Mouse (Mus musculus) heart, embryonic 11.5 days (tissue): ENCODE data around the gene Slc28a3. TPM values are rescaled to one million over a fixed set of nuclear protein-coding genes. Genes with fewer than 3 reads are reported as not detected.

ENCODE experiments used
- ATAC-seq: fragments of 200-750 bp; cut with Nextera tagmentation; replicated peaks from 2 replicates; pipeline ENCODE4 v1.8.0; 2017; ENCODE audit warnings: moderate library complexity; ENCODE audit not compliant: insufficient number of reproducible peaks, low FRiP score, low TSS enrichment
- H3K27ac ChIP-seq: fragments of 300-500 bp; sonication (generic); 2 replicates; pipeline ENCODE4 v1.5.1; 2014; ENCODE audit warnings: mild to moderate bottlenecking, low read depth, low read length
- H3K27me3 ChIP-seq: fragments of 300-500 bp; sonication (generic); 2 replicates; pipeline ENCODE4 v1.6.1; 2014; ENCODE audit warnings: mild to moderate bottlenecking, low read length, mixed read lengths; ENCODE audit not compliant: control insufficient read depth, insufficient read depth
- H3K36me3 ChIP-seq: fragments of 300-500 bp; sonication (generic); 2 replicates; pipeline ENCODE4 v1.6.1; 2014; ENCODE audit warnings: mild to moderate bottlenecking, low read length, moderate library complexity, mixed read lengths; ENCODE audit not compliant: control insufficient read depth, insufficient read depth
- H3K4me1 ChIP-seq: fragments of 300-500 bp; sonication (generic); 2 replicates; pipeline ENCODE4 v1.6.1; 2014; ENCODE audit warnings: low read length; ENCODE audit not compliant: control insufficient read depth, insufficient read depth
- H3K4me2 ChIP-seq: fragments of 300-500 bp; sonication (generic); 2 replicates; pipeline ENCODE4 v1.6.1; 2014; ENCODE audit warnings: mild to moderate bottlenecking, moderate library complexity
- H3K4me3 ChIP-seq: fragments of 300-500 bp; sonication (generic); 2 replicates; pipeline ENCODE4 v1.5.1; 2014; ENCODE audit warnings: low read depth, low read length
- H3K9ac ChIP-seq: fragments of 300-500 bp; sonication (generic); 2 replicates; pipeline ENCODE4 v1.6.1; 2014; ENCODE audit warnings: mild to moderate bottlenecking, low read depth, low read length, moderate library complexity
- H3K9me3 ChIP-seq: fragments of 300-500 bp; sonication (generic); replicated peaks from 2 replicates; pipeline ENCODE4 v1.6.1; 2016; ENCODE audit warnings: low read length; ENCODE audit not compliant: control insufficient read depth
- WGBS: fragments of 180-500 bp; shearing (Covaris S2); extraction: QIAGEN DNeasy Blood & Tissue Kit; methylation state at CpG from one replicate; pipeline ENCODE4 v1.1.7; 2014; ENCODE audit not compliant: insufficient replicate concordance; 5-methylcytosine and 5-hydroxymethylcytosine counted together
- polyA plus RNA-seq: library from polyadenylated mRNA; unstranded; fragments of >200 nt; fragmentation: Nextera tagmentation; extraction: Ambion mirVana; gene quantifications from 2 replicates; pipeline ENCODE4 v1.2.1, GENCODE M21; 2014

The Slc28a3 gene
- polyA plus RNA-seq, 1 experiment from 2014 or later, result not detected

DNA sequence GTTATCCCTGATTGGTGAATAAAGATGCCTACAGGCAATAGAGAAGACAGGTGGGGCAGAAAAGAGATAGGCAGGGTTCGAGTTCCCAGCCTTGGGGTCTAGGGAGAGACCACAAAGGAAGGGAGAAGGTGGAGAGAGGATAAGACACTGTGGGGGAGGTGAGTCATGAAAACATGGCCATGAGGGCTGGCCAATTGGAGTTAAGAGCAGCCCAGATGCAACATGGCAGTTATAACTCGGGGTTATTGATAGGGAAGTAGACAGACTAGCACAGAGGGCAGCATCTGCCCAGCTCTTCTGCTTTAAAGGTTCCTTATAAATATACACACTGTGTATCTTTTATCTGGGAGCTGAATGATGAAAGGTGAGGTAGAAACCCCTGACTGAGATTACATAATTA, 98.8 kb downstream of the Slc28a3 start:
- Histone ChIP-seq H3K36me3 (no peaks in the 10 kb centered on the region), H3K4me1 (0 out of 2 replicates have a peak, but pooled peaks cover 8% of the 10 kb centered on the region), H3K4me2 (no peak overlapping the region), H3K27ac (no peak overlapping the region), H3K9me3 (no peaks in the 10 kb centered on the region), H3K9ac (no peak overlapping the region), H3K4me3 (no peak overlapping the region), H3K27me3 (no peaks in the 10 kb centered on the region)
- 62% methylated on average over 2 of the region's 2 CpGs for WGBS
- no peak for ATAC-seq

DNA sequence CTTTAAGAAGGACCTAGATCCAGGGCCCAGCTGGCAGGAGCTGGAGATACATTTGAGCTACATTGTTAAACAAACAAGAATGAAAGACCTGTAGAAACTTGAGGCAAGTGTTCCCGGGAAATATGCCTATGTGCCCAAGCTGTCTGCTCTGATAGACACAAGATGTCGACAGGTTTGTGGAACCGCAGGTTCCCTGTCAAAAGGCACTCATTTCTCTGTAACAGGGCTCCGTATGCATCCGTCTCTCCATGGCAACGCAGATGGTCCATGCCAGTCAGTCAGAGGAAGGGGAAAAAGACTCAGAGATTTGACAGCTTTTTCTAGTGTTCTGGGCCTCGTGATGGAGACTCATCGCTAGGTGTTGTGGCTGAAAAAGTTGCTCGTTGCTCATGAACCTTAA, 99.4 kb downstream of the Slc28a3 start:
- Histone ChIP-seq H3K27me3 (no peaks in the 10 kb centered on the region), H3K9ac (no peak overlapping the region), H3K36me3 (no peaks in the 10 kb centered on the region), H3K4me1 (0 out of 2 replicates have a peak, but pooled peaks cover 2% of the 10 kb centered on the region), H3K4me3 (no peak overlapping the region), H3K4me2 (no peak overlapping the region), H3K9me3 (no peaks in the 10 kb centered on the region), H3K27ac (no peak overlapping the region)
- WGBS, result 72% methylated on average over 9 of the region's 9 CpGs
- ATAC-seq, result no peak

DNA sequence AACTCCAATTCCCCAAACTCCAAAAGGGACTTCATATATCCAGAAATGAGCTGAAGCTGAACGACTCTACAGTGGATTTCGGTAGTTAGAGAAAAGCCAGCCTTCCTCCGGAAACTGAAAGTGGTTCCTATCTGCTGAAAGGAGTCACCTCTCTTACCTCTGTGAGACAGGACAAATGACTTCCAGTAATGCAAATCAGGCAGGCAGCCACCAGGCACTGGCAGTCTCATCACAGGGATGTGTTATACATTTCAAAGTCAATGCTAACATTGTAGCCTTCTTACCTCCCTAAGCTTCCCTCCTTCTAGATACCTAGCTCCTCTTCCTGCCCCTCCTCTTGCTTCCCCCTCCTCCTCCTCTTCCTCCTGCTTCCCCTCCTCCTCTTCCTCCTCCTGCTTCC, 101.4 kb downstream of the Slc28a3 start:
- Histone ChIP-seq H3K4me1 (no peaks in the 10 kb centered on the region), H3K4me3 (no peak overlapping the region), H3K27ac (no peak overlapping the region), H3K36me3 (no peaks in the 10 kb centered on the region), H3K9ac (no peak overlapping the region), H3K4me2 (no peak overlapping the region), H3K27me3 (no peaks in the 10 kb centered on the region), H3K9me3 (no peaks in the 10 kb centered on the region)
- ATAC-seq, result no peak
- 28% methylated on average over 3 of the region's 3 CpGs for WGBS

DNA sequence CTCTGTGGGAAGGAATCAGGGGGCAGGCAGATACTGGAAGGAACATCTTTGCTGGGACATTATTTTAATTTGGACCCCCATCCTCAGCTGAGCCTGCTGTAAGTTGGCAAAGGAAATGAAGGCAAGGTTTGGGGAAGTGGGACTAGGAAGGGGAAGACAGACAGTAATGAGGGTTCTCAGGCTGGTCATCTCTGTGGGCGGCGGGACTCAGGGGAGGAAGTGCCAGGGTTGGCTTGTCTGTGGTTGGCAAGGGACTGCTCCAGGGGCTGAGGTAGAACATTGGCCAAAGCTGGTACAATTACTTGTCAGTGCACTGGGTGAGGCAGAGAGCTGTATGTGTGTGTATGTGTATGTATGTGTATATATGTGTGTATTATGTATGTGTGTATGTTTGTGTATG, 107.1 kb downstream of the Slc28a3 start:
- WGBS, result 84% methylated on average over 2 of the region's 2 CpGs
- Histone ChIP-seq H3K4me3 (no peak overlapping the region), H3K36me3 (no peaks in the 10 kb centered on the region), H3K27ac (no peak overlapping the region), H3K4me1 (no peaks in the 10 kb centered on the region), H3K27me3 (no peaks in the 10 kb centered on the region), H3K4me2 (no peak overlapping the region), H3K9me3 (no peaks in the 10 kb centered on the region), H3K9ac (no peak overlapping the region)
- no peak for ATAC-seq

DNA sequence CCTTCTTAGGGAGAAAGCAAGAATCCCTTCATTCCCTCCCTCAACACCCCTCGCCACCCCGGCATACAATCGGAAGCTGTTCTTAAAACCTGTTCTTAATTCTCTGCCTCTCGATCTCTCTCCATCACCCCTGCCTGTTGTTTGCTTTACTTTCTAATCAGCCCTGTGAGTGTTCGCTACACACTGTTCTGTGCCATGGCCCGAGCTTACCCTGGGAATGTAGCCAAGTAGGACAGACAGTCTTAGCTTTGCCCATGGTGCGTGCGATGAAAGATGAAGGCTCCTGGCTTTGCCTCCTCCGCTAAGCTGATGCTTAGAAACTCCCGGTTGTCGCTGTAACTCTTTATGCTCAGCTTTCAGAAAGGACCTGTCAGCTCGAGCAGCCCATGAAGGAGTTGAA, 112.9 kb downstream of the Slc28a3 start:
- 55% methylated on average over 12 of the region's 12 CpGs for WGBS
- Histone ChIP-seq H3K4me1 (peaks cover 17% of the 10 kb centered on the region), H3K27me3 (peaks cover 2% of the 10 kb centered on the region; the same call in 1 of the 2 replicates), H3K4me3 (no peak overlapping the region), H3K4me2 (no peak overlapping the region), H3K9me3 (no peaks in the 10 kb centered on the region), H3K36me3 (no peaks in the 10 kb centered on the region), H3K27ac (no peak overlapping the region), H3K9ac (no peak overlapping the region)
- ATAC-seq, result no peak

Other genes starting within 250 kb of the Slc28a3 start
- 31.4 and 34.5 TPM in 2 replicates for gene 2210016F16Rik, start 225.7 kb downstream of the Slc28a3 start, polyA plus RNA-seq
- 22.7 and 24.1 TPM in 2 replicates for gene Rmi1, start 208.6 kb downstream of the Slc28a3 start, polyA plus RNA-seq
- gene Hnrnpk, start 207.5 kb downstream of the Slc28a3 start, polyA plus RNA-seq, result 1,114 and 1,293 TPM in 2 replicates
- 3.1 and 4.7 TPM in 2 replicates for gene Ntrk2, start 195.7 kb upstream of the Slc28a3 start, polyA plus RNA-seq